23 mouse cellular contexts compared by ENCODE assay signal in genomic region chr13:37912011-37912410, GRCm38 (mm10).
DNase-seq lines count a peak whose midpoint lies in the region; ATAC-seq and TF ChIP-seq lines count a peak whose summit lies in the region.
"Had no signal": no experiment of that assay in that cellular context is flagged by ENCODE, and none has a peak within 500 bp of the region (broad histone marks: within the 10 kb centered on the region; RNA-seq: fewer than 3 reads in every experiment).

No protein-coding gene starts in this region.

- no peaks in the 10 kb centered on the region for H3K9me3 ChIP-seq in kidney, postnatal 0 days (replicated peaks; ENCODE audit: low read length)
- H3K9me3 ChIP-seq in liver, embryonic 16.5 days (replicated peaks; ENCODE audit: control insufficient read depth, low read length), result no peaks in the 10 kb centered on the region
- H3K9me3 ChIP-seq in lung, postnatal 0 days (ENCODE audit: low read length), result no peaks in the 10 kb centered on the region
- no peaks in the 10 kb centered on the region for H3K9me3 ChIP-seq in stomach, embryonic 16.5 days (replicated peaks; ENCODE audit: control insufficient read depth, low read length)
- no peaks in the 10 kb centered on the region for H3K9me3 ChIP-seq in hindbrain, embryonic 13.5 days
- no peaks in the 10 kb centered on the region for H3K9me3 ChIP-seq in midbrain, embryonic 14.5 days (ENCODE audit: control insufficient read depth, low read length)
- no peaks in the 10 kb centered on the region for H3K9me3 ChIP-seq in forebrain, embryonic 13.5 days (replicated peaks)
- H3K9me3 ChIP-seq: embryonic facial prominence, embryonic 10.5 days; heart, embryonic 15.5 days; hindbrain, embryonic 12.5 days; midbrain, embryonic 12.5 days; neural tube, embryonic 15.5 days had no signal

- H3K4me2 ChIP-seq in kidney, postnatal 0 days (ENCODE audit: low read length), result no peak overlapping the region
- H3K4me2 ChIP-seq in liver, embryonic 16.5 days (ENCODE audit: low read depth, low read length), result no peak overlapping the region
- no peak overlapping the region for H3K4me2 ChIP-seq in lung, postnatal 0 days (replicated peaks; ENCODE audit: low read depth, low read length)
- no peak overlapping the region for H3K4me2 ChIP-seq in stomach, embryonic 16.5 days (ENCODE audit: low read depth, low read length)
- H3K4me2 ChIP-seq in hindbrain, embryonic 13.5 days, result no peak overlapping the region
- no peak overlapping the region for H3K4me2 ChIP-seq in midbrain, embryonic 14.5 days (ENCODE audit: low read length)
- H3K4me2 ChIP-seq in forebrain, embryonic 13.5 days, result no peak overlapping the region
- H3K4me2 ChIP-seq: heart, embryonic 15.5 days; hindbrain, embryonic 12.5 days; midbrain, embryonic 12.5 days; neural tube, embryonic 15.5 days had no signal

- no peak for DNase-seq in kidney, postnatal 0 days (ENCODE audit: low spot score)
- no peak for DNase-seq in kidney, postnatal 10 days
- peak; percentile 82 for DNase-seq in lung, postnatal 0 days (ENCODE audit: low spot score)
- no peak for DNase-seq in midbrain, embryonic 14.5 days
- DNase-seq: adrenal gland, postnatal 36 days; cerebellum, adult 9-10 months; gastrocnemius, postnatal 14 days; heart, adult 2 months; right cerebral cortex, postnatal 25 days; thymus, postnatal 14 days had no signal

- H3K9ac ChIP-seq in kidney, postnatal 0 days (ENCODE audit: low read depth, low read length), result no peak overlapping the region
- no peak overlapping the region for H3K9ac ChIP-seq in liver, embryonic 16.5 days (ENCODE audit: low read depth, low read length)
- H3K9ac ChIP-seq in lung, postnatal 0 days (replicated peaks; ENCODE audit: low read depth), result no peak overlapping the region
- H3K9ac ChIP-seq in stomach, embryonic 16.5 days (ENCODE audit: low read length), result no peak overlapping the region
- no peak overlapping the region for H3K9ac ChIP-seq in hindbrain, embryonic 13.5 days
- H3K9ac ChIP-seq in midbrain, embryonic 14.5 days (replicated peaks; ENCODE audit: low read length), result no peak overlapping the region
- H3K9ac ChIP-seq in forebrain, embryonic 13.5 days, result no peak overlapping the region
- H3K9ac ChIP-seq: heart, embryonic 15.5 days; hindbrain, embryonic 12.5 days; midbrain, embryonic 12.5 days; neural tube, embryonic 15.5 days had no signal

- peak; percentile 18; the same call in 1 of the 2 replicates for TF ChIP-seq EP300 in lung, postnatal 0 days (IDR thresholded peaks at IDR 0.05)

- H3K4me1 ChIP-seq in kidney, postnatal 0 days (replicated peaks; ENCODE audit: insufficient read depth, low read length), result peaks cover 8% of the 10 kb centered on the region; the same call in 1 of the 2 replicates
- peaks cover 15% of the 10 kb centered on the region for H3K4me1 ChIP-seq in liver, embryonic 16.5 days (ENCODE audit: control insufficient read depth, low read depth, low read length)
- peaks cover 13% of the 10 kb centered on the region; the same call in 1 of the 2 replicates for H3K4me1 ChIP-seq in lung, postnatal 0 days (ENCODE audit: insufficient read depth, low read depth, low read length)
- H3K4me1 ChIP-seq in stomach, embryonic 16.5 days (ENCODE audit: control insufficient read depth, insufficient read depth, low read length), result peaks cover 31% of the 10 kb centered on the region
- H3K4me1 ChIP-seq in hindbrain, embryonic 13.5 days (replicated peaks), result no peaks in the 10 kb centered on the region
- H3K4me1 ChIP-seq in midbrain, embryonic 14.5 days (ENCODE audit: control insufficient read depth, insufficient read depth, low read length), result no peaks in the 10 kb centered on the region
- H3K4me1 ChIP-seq in forebrain, embryonic 13.5 days, result no peaks in the 10 kb centered on the region
- H3K4me1 ChIP-seq: hindbrain, embryonic 12.5 days; midbrain, embryonic 12.5 days had no signal

- TF ChIP-seq CTCF in kidney, postnatal 0 days (IDR thresholded peaks at IDR 0.05; ENCODE audit: low read depth), result no peak
- no peak for TF ChIP-seq CTCF in lung, postnatal 0 days (IDR thresholded peaks at IDR 0.05)

- WGBS in kidney, postnatal 0 days, result 60% methylated on average over 6 of the region's 6 CpGs
- 57% methylated on average over 6 of the region's 6 CpGs for WGBS in liver, embryonic 16.5 days (ENCODE audit: insufficient replicate concordance)
- 30% methylated on average over 6 of the region's 6 CpGs for WGBS in lung, postnatal 0 days
- 47% methylated on average over 6 of the region's 6 CpGs for WGBS in stomach, embryonic 16.5 days
- WGBS in hindbrain, embryonic 13.5 days, result 85% methylated on average over 6 of the region's 6 CpGs
- WGBS in midbrain, embryonic 14.5 days, result 84% methylated on average over 6 of the region's 6 CpGs
- 85% methylated on average over 6 of the region's 6 CpGs for WGBS in forebrain, embryonic 13.5 days

- peaks cover 32% of the 10 kb centered on the region for H3K36me3 ChIP-seq in kidney, postnatal 0 days (ENCODE audit: insufficient read depth, low read length)
- H3K36me3 ChIP-seq in liver, embryonic 16.5 days (ENCODE audit: control insufficient read depth, insufficient read depth), result peaks cover 17% of the 10 kb centered on the region
- H3K36me3 ChIP-seq in lung, postnatal 0 days (ENCODE audit: insufficient read depth, low read length), result peaks cover 25% of the 10 kb centered on the region; the same call in 1 of the 2 replicates
- H3K36me3 ChIP-seq in stomach, embryonic 16.5 days (ENCODE audit: control insufficient read depth, insufficient read depth, low read length), result peaks cover 18% of the 10 kb centered on the region
- H3K36me3 ChIP-seq in hindbrain, embryonic 13.5 days, result no peaks in the 10 kb centered on the region
- no peaks in the 10 kb centered on the region for H3K36me3 ChIP-seq in midbrain, embryonic 14.5 days (ENCODE audit: control insufficient read depth, insufficient read depth, low read length)
- H3K36me3 ChIP-seq in forebrain, embryonic 13.5 days (ENCODE audit: poor library complexity, severe bottlenecking), result no peaks in the 10 kb centered on the region
- H3K36me3 ChIP-seq: midbrain, embryonic 12.5 days had no signal

- H3K27me3 ChIP-seq in kidney, postnatal 0 days (ENCODE audit: insufficient read depth, low read length), result no peaks in the 10 kb centered on the region
- H3K27me3 ChIP-seq in liver, embryonic 16.5 days (ENCODE audit: control insufficient read depth, insufficient read depth, low read depth, low read length), result no peaks in the 10 kb centered on the region
- H3K27me3 ChIP-seq in lung, postnatal 0 days (replicated peaks; ENCODE audit: insufficient read depth, low read length), result no peaks in the 10 kb centered on the region
- no peaks in the 10 kb centered on the region for H3K27me3 ChIP-seq in stomach, embryonic 16.5 days (ENCODE audit: control insufficient read depth, insufficient read depth, low read length)
- no peaks in the 10 kb centered on the region for H3K27me3 ChIP-seq in hindbrain, embryonic 13.5 days
- H3K27me3 ChIP-seq in midbrain, embryonic 14.5 days (ENCODE audit: control insufficient read depth, insufficient read depth, low read length), result no peaks in the 10 kb centered on the region
- no peaks in the 10 kb centered on the region for H3K27me3 ChIP-seq in forebrain, embryonic 13.5 days
- H3K27me3 ChIP-seq: CH12.LX; heart, embryonic 15.5 days; hindbrain, embryonic 12.5 days; neural tube, embryonic 15.5 days had no signal

- no peak for ATAC-seq in kidney, postnatal 0 days (replicated peaks; ENCODE audit: low FRiP score, low read depth)
- ATAC-seq in liver, embryonic 16.5 days (ENCODE audit: low read depth), result no peak
- ATAC-seq in lung, postnatal 0 days, result peak; percentile 76
- no peak for ATAC-seq in stomach, embryonic 16.5 days (ENCODE audit: insufficient read depth, low FRiP score)
- no peak for ATAC-seq in hindbrain, embryonic 13.5 days (ENCODE audit: low FRiP score)
- ATAC-seq in midbrain, embryonic 14.5 days (ENCODE audit: low FRiP score, low TSS enrichment), result no peak
- ATAC-seq in forebrain, embryonic 13.5 days, result no peak
- ATAC-seq: inflammation-experienced regulatory T-cells, adult 6 months had no signal

- H3K27ac ChIP-seq in kidney, postnatal 0 days, result 0 out of 2 replicates have a peak overlapping the region, but pooled peaks have one; percentile 40
- peak overlapping the region; percentile 54 for H3K27ac ChIP-seq in liver, embryonic 16.5 days (ENCODE audit: low read length)
- H3K27ac ChIP-seq in lung, postnatal 0 days (ENCODE audit: low read length), result peak overlapping the region; percentile 70
- H3K27ac ChIP-seq in stomach, embryonic 16.5 days (ENCODE audit: low read length), result 0 out of 2 replicates have a peak overlapping the region, but pooled peaks have one; percentile 8
- no peak overlapping the region for H3K27ac ChIP-seq in hindbrain, embryonic 13.5 days
- no peak overlapping the region for H3K27ac ChIP-seq in midbrain, embryonic 14.5 days (replicated peaks; ENCODE audit: low read depth, low read length)
- no peak overlapping the region for H3K27ac ChIP-seq in forebrain, embryonic 13.5 days
- H3K27ac ChIP-seq: embryonic facial prominence, embryonic 10.5 days; heart, adult 2 months; hindbrain, embryonic 12.5 days; macrophage; midbrain, embryonic 12.5 days; neural tube, embryonic 15.5 days had no signal

- H3K4me3 ChIP-seq in kidney, postnatal 0 days (replicated peaks; ENCODE audit: low read depth, low read length), result no peak overlapping the region
- H3K4me3 ChIP-seq in liver, embryonic 16.5 days (ENCODE audit: low read depth, low read length), result no peak overlapping the region
- H3K4me3 ChIP-seq in lung, postnatal 0 days (ENCODE audit: low read depth, low read length), result no peak overlapping the region
- H3K4me3 ChIP-seq in stomach, embryonic 16.5 days (replicated peaks; ENCODE audit: low read length), result no peak overlapping the region
- H3K4me3 ChIP-seq in hindbrain, embryonic 13.5 days, result no peak overlapping the region
- no peak overlapping the region for H3K4me3 ChIP-seq in midbrain, embryonic 14.5 days (replicated peaks; ENCODE audit: low read depth, low read length)
- no peak overlapping the region for H3K4me3 ChIP-seq in forebrain, embryonic 13.5 days
- H3K4me3 ChIP-seq: embryonic facial prominence, embryonic 10.5 days; heart, adult 2 months; heart, embryonic 15.5 days; hindbrain, embryonic 12.5 days; midbrain, embryonic 12.5 days; myocyte; neural tube, embryonic 15.5 days had no signal

Comparison
In these comparisons a context has a peak if more than half of its experiments do, and no peak if none do; other contexts are left out.
1. H3K27ac ChIP-seq: peak in kidney, postnatal 0 days (single experiment), liver, embryonic 16.5 days (single experiment), lung, postnatal 0 days (single experiment) and stomach, embryonic 16.5 days (single experiment); none in hindbrain, embryonic 13.5 days (single experiment), midbrain, embryonic 14.5 days (single experiment) and forebrain, embryonic 13.5 days (single experiment).